Mouse (Mus musculus) G1E (cell line): ENCODE results near the gene Akap9.

Source experiments
- CTCF ChIP-seq: IDR thresholded peaks from 2 replicates; pipeline ENCODE4 v1.5.1; 2012; ENCODE audit warnings: low read depth, low read length, inconsistent platforms, mixed read lengths
- GATA1 ChIP-seq: IDR thresholded peaks from 2 replicates; pipeline ENCODE4 v1.6.1; 2012; ENCODE audit warnings: borderline replicate concordance, low read length, inconsistent platforms, mixed read lengths

- TF ChIP-seq CTCF (no peak), GATA1 (no peak)
Observed at GRCm38 (mm10) chr5:4067203-4067602, 139.3 kb downstream of the Akap9 start.
